Mouse (Mus musculus) neural tube, embryonic 15.5 days (tissue): ENCODE measurements around the gene Nhp2. TPM values are rescaled to one million over a fixed set of nuclear protein-coding genes. Genes with fewer than 3 reads are reported as not detected.
"Not testable (repeated sequence)": the region's sequence is repeated elsewhere in the genome, so short reads cannot be mapped to it uniquely, and the experiment has no call there.

ENCODE experiments used
- ATAC-seq: fragments of 200-750 bp; cut with Nextera tagmentation; 2 replicates; pipeline ENCODE4 v1.8.0; 2017; ENCODE audit warnings: mild to moderate bottlenecking, moderate TSS enrichment, moderate library complexity; ENCODE audit not compliant: low FRiP score
- H3K27ac ChIP-seq: fragments of 300-500 bp; sonication (generic); replicated peaks from 2 replicates; pipeline ENCODE4 v1.5.1; 2015; ENCODE audit warnings: mild to moderate bottlenecking, inconsistent platforms
- H3K27me3 ChIP-seq: fragments of 300-500 bp; sonication (generic); replicated peaks from 2 replicates; pipeline ENCODE4 v1.6.1; 2015; ENCODE audit warnings: inconsistent platforms
- H3K36me3 ChIP-seq: fragments of 300-500 bp; sonication (generic); 2 replicates; pipeline ENCODE4 v1.6.1; 2015; ENCODE audit warnings: inconsistent platforms
- H3K4me1 ChIP-seq: fragments of 300-500 bp; sonication (generic); 2 replicates; pipeline ENCODE4 v1.6.1; 2015; ENCODE audit warnings: inconsistent platforms
- H3K4me2 ChIP-seq: fragments of 300-500 bp; sonication (generic); 2 replicates; pipeline ENCODE4 v1.6.1; 2015; ENCODE audit warnings: inconsistent platforms, mild to moderate bottlenecking, moderate library complexity
- H3K4me3 ChIP-seq: fragments of 300-500 bp; sonication (generic); replicated peaks from 2 replicates; pipeline ENCODE4 v1.5.1; 2015; ENCODE audit warnings: mild to moderate bottlenecking, inconsistent platforms
- H3K9ac ChIP-seq: fragments of 300-500 bp; sonication (generic); replicated peaks from 2 replicates; pipeline ENCODE4 v1.6.1; 2015; ENCODE audit warnings: mild to moderate bottlenecking, inconsistent platforms
- H3K9me3 ChIP-seq: fragments of 300-500 bp; sonication (generic); replicated peaks from 2 replicates; pipeline ENCODE4 v1.6.1; 2016; ENCODE audit warnings: inconsistent platforms
- WGBS: fragments of 180-500 bp; shearing (Covaris S2); methylation state at CpG from one replicate; pipeline ENCODE4 v1.1.7; 2015; ENCODE audit warnings: mixed read lengths; 5-methylcytosine and 5-hydroxymethylcytosine counted together
- polyA plus RNA-seq: library from polyadenylated mRNA; unstranded; fragments of >200 nt; fragmentation: Nextera tagmentation; extraction: Ambion mirVana; gene quantifications from 2 replicates; pipeline ENCODE4 v1.2.1, GENCODE M21; 2015

The Nhp2 gene
- polyA plus RNA-seq, 1 experiment from 2014 or later = 96.3 TPM

- Histone ChIP-seq H3K27me3 (no peaks in the 10 kb centered on the region), H3K27ac (no peak overlapping the region), H3K9ac (no peak overlapping the region), H3K4me2 (no peak overlapping the region), H3K4me1 (peaks cover 15% of the 10 kb centered on the region), H3K36me3 (peaks cover 80% of the 10 kb centered on the region), H3K4me3 (no peak overlapping the region), H3K9me3 (no peaks in the 10 kb centered on the region)
- ATAC-seq = no peak
- 77% methylated on average over 5 of the region's 5 CpGs for whole genome bisulfite sequencing
These were observed 5.8 kb downstream of the Nhp2 start for GRCm38 (mm10) chr11:51625187-51625820.

DNA sequence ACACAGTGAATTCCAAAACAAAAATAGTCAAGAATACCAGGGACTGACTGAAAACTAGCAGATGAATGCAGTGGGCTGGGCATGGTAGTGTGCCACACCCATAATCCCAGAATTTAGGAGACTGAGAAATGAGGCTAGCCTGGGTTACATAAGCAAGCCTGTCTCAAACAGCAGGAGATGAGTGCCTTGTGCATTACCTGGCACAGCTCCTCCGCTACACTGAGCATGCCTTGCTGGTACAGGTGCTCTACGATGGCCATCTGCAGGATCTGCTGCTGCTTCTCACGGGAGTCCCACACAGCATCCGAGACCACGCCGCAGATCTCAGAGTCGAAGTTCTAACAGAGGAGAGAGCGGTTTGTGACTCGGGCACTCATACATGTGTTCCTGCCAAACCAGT is 7.9 kb downstream of the Nhp2 start:
- no peak for ATAC-seq
- no peak overlapping the region for H3K4me3 ChIP-seq
- no peak overlapping the region for H3K9ac ChIP-seq
- no peak overlapping the region for H3K27ac ChIP-seq
- H3K36me3 ChIP-seq = peaks cover 68% of the 10 kb centered on the region
- H3K4me1 ChIP-seq = peaks cover 5% of the 10 kb centered on the region
- H3K27me3 ChIP-seq = no peaks in the 10 kb centered on the region
- H3K9me3 ChIP-seq = no peaks in the 10 kb centered on the region
- 91% methylated on average over 9 of the region's 9 CpGs for WGBS
- H3K4me2 ChIP-seq = no peak overlapping the region

DNA sequence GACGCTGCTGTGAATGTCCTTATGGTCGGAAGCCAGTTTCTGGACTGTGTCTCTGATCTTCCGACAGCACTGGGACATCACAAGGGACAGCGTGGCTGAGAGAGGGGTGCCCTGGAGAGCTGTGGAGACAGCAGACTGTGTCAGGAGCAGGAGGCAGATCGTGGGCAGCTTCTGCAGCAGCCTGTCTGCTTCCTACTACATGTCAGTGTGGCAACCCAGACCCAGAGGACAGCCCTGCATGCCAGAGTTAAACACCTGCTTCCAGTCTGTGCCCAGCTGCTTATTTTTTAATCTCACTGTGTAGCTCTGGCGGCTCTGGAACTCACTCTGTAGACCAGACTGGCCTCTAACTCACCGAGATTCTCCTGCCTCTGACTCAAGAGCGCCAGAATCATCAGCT is 8.4 kb downstream of the Nhp2 start:
- no peak overlapping the region for H3K4me3 ChIP-seq
- H3K4me1 ChIP-seq = peaks cover 9% of the 10 kb centered on the region
- ATAC-seq = no peak
- no peaks in the 10 kb centered on the region for H3K9me3 ChIP-seq
- WGBS = 94% methylated on average over 8 of the region's 8 CpGs
- H3K27me3 ChIP-seq = no peaks in the 10 kb centered on the region
- peaks cover 63% of the 10 kb centered on the region for H3K36me3 ChIP-seq
- H3K9ac ChIP-seq = no peak overlapping the region
- H3K4me2 ChIP-seq = no peak overlapping the region
- no peak overlapping the region for H3K27ac ChIP-seq

DNA sequence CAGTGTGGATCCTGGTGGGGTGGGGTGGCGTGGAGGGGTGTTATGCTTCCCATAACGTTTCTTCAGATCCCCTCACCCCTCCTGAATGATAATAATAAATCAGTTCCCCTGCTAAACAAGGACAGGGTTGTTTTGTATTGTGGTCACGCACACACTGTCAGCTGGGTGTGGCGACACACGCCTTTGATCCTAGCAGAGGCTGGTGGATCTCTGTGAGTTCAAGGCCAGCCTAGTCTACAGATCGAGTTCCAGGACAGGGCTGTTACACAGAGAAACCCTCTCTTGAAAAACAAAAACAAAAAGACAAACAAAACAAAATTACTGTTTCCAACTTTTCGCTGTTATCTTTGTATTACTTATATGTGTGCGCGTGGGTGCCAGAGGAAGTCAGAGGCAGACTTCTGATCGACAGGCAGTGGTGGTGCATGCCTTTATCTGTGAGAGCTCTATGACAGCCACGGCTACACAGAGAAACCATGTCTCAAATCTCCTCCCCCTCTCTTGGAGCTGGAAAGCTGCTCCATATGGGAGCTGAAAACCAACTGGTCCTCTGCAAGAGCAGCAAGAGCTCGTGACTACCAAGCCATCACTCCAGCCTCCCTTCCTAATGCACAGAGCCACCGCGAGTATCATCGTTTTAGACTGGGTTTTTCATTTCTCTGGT is 10.2 kb downstream of the Nhp2 start:
- peaks cover 45% of the 10 kb centered on the region for H3K36me3 ChIP-seq
- no peak overlapping the region for H3K9ac ChIP-seq
- H3K9me3 ChIP-seq = no peaks in the 10 kb centered on the region
- no peaks in the 10 kb centered on the region for H3K27me3 ChIP-seq
- WGBS = 81% methylated on average over 15 of the region's 15 CpGs
- H3K27ac ChIP-seq = no peak overlapping the region
- no peak overlapping the region for H3K4me2 ChIP-seq
- peaks cover 23% of the 10 kb centered on the region for H3K4me1 ChIP-seq
- no peak for ATAC-seq
- H3K4me3 ChIP-seq = no peak overlapping the region

DNA sequence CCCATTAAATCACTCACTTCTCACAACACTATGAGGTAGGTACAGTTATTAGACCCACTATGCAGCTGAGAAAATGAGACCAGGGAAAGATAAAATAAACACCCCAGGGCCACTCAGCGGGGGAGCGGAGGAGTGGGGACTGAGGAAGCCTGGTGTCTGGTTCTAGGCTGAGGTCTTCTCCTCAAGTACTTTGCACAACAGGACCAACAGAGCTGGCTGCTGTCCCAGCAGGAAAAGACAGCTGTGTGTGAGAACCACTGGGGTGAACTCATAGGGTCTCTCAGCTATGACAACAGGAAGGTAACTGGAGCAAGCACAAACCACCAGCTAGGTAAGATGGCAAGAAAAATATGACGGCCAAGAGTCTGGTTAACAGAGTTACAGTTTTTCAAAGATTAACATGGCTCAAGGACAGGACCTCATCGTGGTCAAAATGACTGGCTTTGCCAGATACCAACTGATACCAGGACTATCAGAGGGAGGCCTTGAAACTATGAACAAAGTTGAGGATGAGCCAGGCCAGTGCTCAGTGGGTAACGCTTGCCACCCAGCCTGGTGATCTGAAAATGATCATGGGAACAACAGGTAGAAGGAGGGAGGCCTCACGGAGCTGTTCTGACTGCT is 12.7 kb downstream of the Nhp2 start:
- 87% methylated on average over 6 of the region's 6 CpGs for WGBS
- no peak for ATAC-seq
- Histone ChIP-seq H3K9me3 (no peaks in the 10 kb centered on the region), H3K9ac (no peak overlapping the region), H3K36me3 (peaks cover 22% of the 10 kb centered on the region), H3K4me2 (no peak overlapping the region), H3K4me3 (no peak overlapping the region), H3K27ac (no peak overlapping the region), H3K27me3 (no peaks in the 10 kb centered on the region), H3K4me1 (peaks cover 38% of the 10 kb centered on the region)

DNA sequence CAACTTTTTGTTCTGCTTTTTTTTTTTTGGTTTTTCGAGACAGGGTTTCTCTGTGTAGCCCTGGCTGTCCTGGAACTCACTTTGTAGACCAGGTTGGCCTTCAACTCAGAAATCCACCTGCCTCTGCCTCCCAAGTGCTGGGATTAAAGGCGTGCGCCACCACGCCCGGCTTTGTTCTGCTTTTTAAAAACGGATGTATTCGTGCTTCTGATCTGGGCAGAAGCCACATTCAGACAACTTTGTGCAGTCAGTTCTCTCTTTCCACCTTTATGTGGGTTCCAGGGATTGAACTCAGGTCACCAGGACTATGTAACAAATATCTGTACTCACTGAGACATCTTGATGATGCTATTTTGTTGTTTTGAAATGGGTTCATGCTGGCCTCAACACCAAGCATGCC is 13.7 kb downstream of the Nhp2 start:
- H3K4me3 ChIP-seq, H3K4me2 ChIP-seq, H3K27me3 ChIP-seq, H3K27ac ChIP-seq, H3K9me3 ChIP-seq, H3K9ac ChIP-seq, ATAC-seq: not testable (repeated sequence)
- WGBS = 94% methylated on average over 7 of the region's 7 CpGs
- peaks cover 12% of the 10 kb centered on the region for H3K36me3 ChIP-seq
- H3K4me1 ChIP-seq = peaks cover 38% of the 10 kb centered on the region

DNA sequence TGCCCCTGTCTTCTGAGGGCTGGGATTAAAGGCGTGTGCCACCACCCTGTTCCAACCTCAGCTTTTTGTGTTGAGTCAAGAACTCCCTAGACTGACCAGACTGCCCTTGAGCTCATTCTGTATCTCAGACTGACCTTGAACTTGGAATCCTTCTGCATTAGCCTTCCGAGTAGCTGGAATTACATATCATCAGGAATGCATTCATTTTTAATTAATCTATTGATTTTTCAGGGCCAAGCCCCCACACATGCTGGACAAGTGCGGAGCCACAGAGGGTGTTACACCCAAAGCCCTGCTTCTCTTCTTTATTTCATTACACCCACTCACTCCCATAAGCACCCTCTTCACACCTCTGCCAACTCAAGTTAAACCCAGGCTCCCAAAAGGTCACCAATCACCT is 14.2 kb downstream of the Nhp2 start:
- Histone ChIP-seq H3K4me2 (no peak overlapping the region), H3K36me3 (peaks cover 9% of the 10 kb centered on the region), H3K27me3 (no peaks in the 10 kb centered on the region), H3K9me3 (no peaks in the 10 kb centered on the region), H3K9ac (no peak overlapping the region), H3K4me1 (peaks cover 38% of the 10 kb centered on the region), H3K4me3 (no peak overlapping the region), H3K27ac (no peak overlapping the region)
- no peak for ATAC-seq
- 90% methylated on average over 3 of the region's 3 CpGs for WGBS

- H3K9ac ChIP-seq = peak overlapping the region; percentile 89
- H3K4me1 ChIP-seq = peaks cover 38% of the 10 kb centered on the region
- no peak for ATAC-seq
- H3K4me2 ChIP-seq = peak overlapping the region; percentile 78
- peak overlapping the region; percentile 85 for H3K4me3 ChIP-seq
- WGBS = 17% methylated on average over 6 of the region's 6 CpGs
- H3K27ac ChIP-seq = peak overlapping the region; percentile 89
- no peaks in the 10 kb centered on the region; the same call in 1 of the 2 replicates for H3K36me3 ChIP-seq
- H3K9me3 ChIP-seq = no peaks in the 10 kb centered on the region
- no peaks in the 10 kb centered on the region for H3K27me3 ChIP-seq
These were observed 15.6 kb downstream of the Nhp2 start for GRCm38 (mm10) chr11:51635127-51635524.

GRCm38 (mm10) chr11:51635525-51636322 is 16.2 kb downstream of the Nhp2 start, which contains the start of gene Rmnd5b:
Rmnd5b (minus strand) TSS chr11:51635896.
- WGBS = under 1% methylated on average over 61 of the region's 61 CpGs
- H3K4me2 ChIP-seq = peak within 1 kb of the TSS; percentile 78
- no peaks in the 10 kb centered on the region; the same call in 1 of the 2 replicates for H3K36me3 ChIP-seq
- H3K27me3 ChIP-seq = no peaks in the 10 kb centered on the region
- H3K4me1 ChIP-seq = peaks cover 38% of the 10 kb centered on the region
- ATAC-seq = peak; percentile 94
- H3K27ac ChIP-seq = peak within 1 kb of the TSS; percentile 89
- peak within 1 kb of the TSS; percentile 89 for H3K9ac ChIP-seq
- H3K4me3 ChIP-seq = peak within 1 kb of the TSS; percentile 85
- no peaks in the 10 kb centered on the region for H3K9me3 ChIP-seq

DNA sequence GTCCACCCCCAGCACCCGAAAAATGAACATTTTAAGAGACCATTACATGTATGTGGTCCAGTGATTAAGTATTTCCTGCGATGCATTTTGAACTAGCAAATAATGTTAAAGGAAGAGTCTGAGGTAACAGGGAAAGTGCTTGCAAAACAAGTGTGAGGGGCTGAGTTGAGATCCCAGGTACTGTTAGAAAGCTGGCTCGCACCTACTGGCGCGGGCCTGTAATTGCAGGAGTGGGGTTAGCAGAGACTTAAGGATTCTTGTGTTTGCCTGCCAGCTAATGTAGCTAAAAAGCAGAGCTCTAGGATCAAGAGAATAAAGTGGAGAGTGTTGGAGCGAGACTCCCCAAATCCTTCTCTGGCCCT is 16.8 kb downstream of the Nhp2 start:
- Histone ChIP-seq H3K4me2 (peak overlapping the region; percentile 78), H3K27ac (peak overlapping the region; percentile 89), H3K4me3 (peak overlapping the region; percentile 85), H3K36me3 (no peaks in the 10 kb centered on the region; the same call in 1 of the 2 replicates), H3K27me3 (no peaks in the 10 kb centered on the region), H3K9ac (peak overlapping the region; percentile 89), H3K4me1 (peaks cover 38% of the 10 kb centered on the region), H3K9me3 (no peaks in the 10 kb centered on the region)
- 8% methylated on average over 6 of the region's 6 CpGs for WGBS
- peak; percentile 59 for ATAC-seq

- Histone ChIP-seq H3K4me1 (peaks cover 32% of the 10 kb centered on the region), H3K36me3 (peaks cover 4% of the 10 kb centered on the region), H3K9me3 (no peaks in the 10 kb centered on the region), H3K4me3 (no peak overlapping the region), H3K4me2 (peak overlapping the region; percentile 38), H3K9ac (no peak overlapping the region), H3K27me3 (no peaks in the 10 kb centered on the region), H3K27ac (no peak overlapping the region)
- no peak for ATAC-seq
- 8% methylated on average over 17 of the region's 17 CpGs for WGBS
These were observed 18.5 kb downstream of the Nhp2 start for GRCm38 (mm10) chr11:51637971-51638414.
